Mouse (Mus musculus) forebrain, embryonic 11.5 days (tissue): Measurements from ENCODE around the gene S100z. TPM values are rescaled to one million over a fixed set of nuclear protein-coding genes. Genes with fewer than 3 reads are reported as not detected.

ENCODE experiments used
- ATAC-seq: fragments of 200-750 bp; cut with Nextera tagmentation; replicated peaks from 2 replicates; pipeline ENCODE4 v1.8.0; 2017; ENCODE audit warnings: moderate TSS enrichment; ENCODE audit not compliant: low FRiP score
- DNase-seq: peaks from one replicate; pipeline ENCODE4 v3.0.0-alpha.2; 2017; ENCODE audit warnings: low spot score
- H3K27ac ChIP-seq: fragments of 300-500 bp; sonication (generic); 2 replicates; pipeline ENCODE4 v1.5.1; 2014; ENCODE audit warnings: low read depth, low read length
- H3K27me3 ChIP-seq: fragments of 300-500 bp; sonication (generic); 2 replicates; pipeline ENCODE4 v1.6.1; 2014; ENCODE audit warnings: mild to moderate bottlenecking, low read length, mixed read lengths; ENCODE audit not compliant: control insufficient read depth, insufficient read depth
- H3K36me3 ChIP-seq: fragments of 300-500 bp; sonication (generic); 2 replicates; pipeline ENCODE4 v1.6.1; 2014; ENCODE audit warnings: mild to moderate bottlenecking, low read length, moderate library complexity, mixed read lengths; ENCODE audit not compliant: control insufficient read depth, insufficient read depth
- H3K4me1 ChIP-seq: fragments of 300-500 bp; sonication (generic); replicated peaks from 2 replicates; pipeline ENCODE4 v1.6.1; 2014; ENCODE audit warnings: low read length, mixed read lengths; ENCODE audit not compliant: control insufficient read depth, insufficient read depth
- H3K4me2 ChIP-seq: fragments of 300-500 bp; sonication (generic); 2 replicates; pipeline ENCODE4 v1.6.1; 2014; ENCODE audit warnings: low read depth, mild to moderate bottlenecking, low read length, moderate library complexity, mixed read lengths; ENCODE audit not compliant: severe bottlenecking
- H3K4me3 ChIP-seq: fragments of 300-500 bp; sonication (generic); 2 replicates; pipeline ENCODE4 v1.5.1; 2014; ENCODE audit warnings: low read depth, low read length
- H3K9ac ChIP-seq: fragments of 300-500 bp; sonication (generic); 2 replicates; pipeline ENCODE4 v1.6.1; 2014; ENCODE audit warnings: low read length
- H3K9me3 ChIP-seq: fragments of 300-500 bp; sonication (generic); 2 replicates; pipeline ENCODE4 v1.6.1; 2016; ENCODE audit warnings: low read length, mixed read lengths; ENCODE audit not compliant: control insufficient read depth
- WGBS: fragments of 180-500 bp; shearing (Covaris S2); extraction: QIAGEN DNeasy Blood & Tissue Kit; methylation state at CpG from one replicate; pipeline ENCODE4 v1.1.7; 2014; 5-methylcytosine and 5-hydroxymethylcytosine counted together
- polyA plus RNA-seq: library from polyadenylated mRNA; unstranded; fragments of >200 nt; fragmentation: Nextera tagmentation; extraction: Ambion mirVana; gene quantifications from 2 replicates; pipeline ENCODE4 v1.2.1, GENCODE M21; 2014

S100z gene
- polyA plus RNA-seq, 1 experiment from 2014 or later: 1.7 TPM

DNA sequence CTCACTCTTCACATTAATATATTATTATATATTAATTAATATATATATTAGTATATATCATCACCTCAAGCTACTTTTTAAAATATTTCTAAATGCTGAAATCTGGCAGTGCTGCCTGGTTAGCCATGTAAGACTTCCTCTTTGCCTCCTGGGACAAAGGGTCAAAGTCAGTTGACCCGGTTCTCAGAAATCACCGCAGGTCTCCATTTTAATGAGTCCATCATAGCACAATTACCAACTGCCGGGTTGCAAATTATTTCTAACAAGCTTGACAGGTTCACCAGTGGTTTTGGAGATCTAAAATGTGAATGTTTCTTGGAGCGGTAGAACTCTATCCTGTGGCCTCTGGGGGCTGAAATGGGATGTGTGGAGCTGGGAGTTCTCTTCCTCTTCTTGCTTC is 35.6 kb downstream of the S100z start:
- Histone ChIP-seq H3K27me3 (peaks cover 12% of the 10 kb centered on the region), H3K4me2 (peak overlapping the region; percentile 93; the same call in 1 of the 2 replicates), H3K4me3 (no peak overlapping the region), H3K36me3 (no peaks in the 10 kb centered on the region), H3K27ac (no peak overlapping the region), H3K9me3 (no peaks in the 10 kb centered on the region), H3K9ac (no peak overlapping the region), H3K4me1 (peaks cover 8% of the 10 kb centered on the region)
- DNase-seq: no peak
- WGBS: 13% methylated on average over 4 of the region's 4 CpGs
- no peak for ATAC-seq

DNA sequence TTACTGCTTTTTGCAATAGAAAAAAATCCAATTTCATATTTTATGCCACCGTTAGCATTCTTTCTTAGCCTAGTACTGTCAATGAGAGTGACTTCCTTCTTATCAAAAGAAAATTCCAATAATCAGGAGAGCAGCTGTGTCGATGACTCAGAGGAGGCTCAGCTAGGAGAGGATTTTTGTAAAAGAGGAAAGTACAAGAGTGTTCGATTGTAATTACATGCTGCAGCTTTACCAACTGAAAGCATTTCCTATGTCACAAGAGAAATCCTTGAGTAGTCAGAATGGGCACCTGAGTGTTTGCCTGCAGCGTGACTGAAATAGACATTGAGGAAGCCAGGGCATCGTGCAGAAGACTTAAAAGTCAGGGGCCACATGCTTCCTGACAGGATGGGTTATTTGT is 39.0 kb downstream of the S100z start:
- Histone ChIP-seq H3K27me3 (peaks cover 6% of the 10 kb centered on the region), H3K36me3 (no peaks in the 10 kb centered on the region), H3K4me1 (peaks cover 8% of the 10 kb centered on the region), H3K4me3 (no peak overlapping the region), H3K4me2 (no peak overlapping the region), H3K9me3 (no peaks in the 10 kb centered on the region), H3K27ac (no peak overlapping the region), H3K9ac (no peak overlapping the region)
- ATAC-seq (no peak), DNase-seq (no peak)
- WGBS: 90% methylated on average over 5 of the region's 5 CpGs

DNA sequence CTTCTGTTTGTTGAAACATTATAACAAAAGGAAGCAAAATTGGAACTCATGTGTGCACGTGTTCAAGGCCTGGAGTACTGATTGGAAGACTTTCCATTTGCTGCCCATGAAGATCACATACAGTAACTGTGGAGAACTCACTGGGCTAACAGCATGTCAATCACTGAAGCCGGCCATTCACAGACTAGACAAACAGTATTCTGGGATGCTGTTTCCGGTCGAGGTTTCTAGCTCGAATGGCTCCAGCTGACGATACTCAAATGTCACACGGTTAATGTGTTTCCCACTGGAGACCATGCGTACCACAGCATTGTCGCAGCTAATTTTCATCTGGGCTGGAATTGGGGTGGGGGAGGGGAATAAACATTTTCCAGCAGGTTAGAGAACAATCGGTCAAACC is 46.8 kb downstream of the S100z start:
- Histone ChIP-seq H3K9me3 (no peaks in the 10 kb centered on the region), H3K4me2 (no peak overlapping the region), H3K9ac (no peak overlapping the region), H3K27me3 (no peaks in the 10 kb centered on the region), H3K36me3 (no peaks in the 10 kb centered on the region), H3K4me1 (no peaks in the 10 kb centered on the region), H3K4me3 (no peak overlapping the region), H3K27ac (no peak overlapping the region)
- 88% methylated on average over 10 of the region's 10 CpGs for WGBS
- ATAC-seq (no peak), DNase-seq (peak; percentile 10)

DNA sequence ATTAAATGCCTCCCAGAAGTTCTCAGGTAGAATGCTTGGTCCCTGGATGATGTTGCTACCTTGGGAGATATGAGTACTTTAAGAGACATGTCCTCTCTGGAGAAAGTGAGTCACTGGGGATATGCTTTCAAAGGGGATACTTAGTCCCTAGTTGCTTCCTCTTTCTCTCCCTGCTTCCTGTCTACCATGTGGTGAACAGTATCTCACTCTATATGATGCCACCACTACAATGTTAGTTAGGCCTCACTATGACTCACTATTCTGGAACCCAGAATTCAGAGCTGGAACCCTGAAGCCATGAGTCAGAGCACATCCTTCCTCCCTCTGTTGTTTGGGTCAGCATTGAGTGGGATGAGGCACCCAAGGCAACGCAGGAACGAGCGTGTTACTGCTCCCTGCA is 51.0 kb downstream of the S100z start:
- no peak overlapping the region for H3K27ac ChIP-seq
- no peak overlapping the region for H3K4me2 ChIP-seq
- no peaks in the 10 kb centered on the region for H3K36me3 ChIP-seq
- no peaks in the 10 kb centered on the region for H3K27me3 ChIP-seq
- H3K4me3 ChIP-seq: no peak overlapping the region
- H3K9ac ChIP-seq: no peak overlapping the region
- ATAC-seq (no peak), DNase-seq (no peak)
- H3K9me3 ChIP-seq: no peaks in the 10 kb centered on the region
- WGBS: 98% methylated on average over 3 of the region's 3 CpGs
- peaks cover 3% of the 10 kb centered on the region; the same call in 1 of the 2 replicates for H3K4me1 ChIP-seq

Other genes starting within 250 kb of the S100z start
- gene Pde8b, start 228.4 kb downstream of the S100z start, polyA plus RNA-seq: 1.7 and 2.3 TPM in 2 replicates
- 63.9 and 64.5 TPM in 2 replicates for gene Zbed3, start 155.1 kb downstream of the S100z start, polyA plus RNA-seq
- gene Aggf1, start 103.4 kb downstream of the S100z start, polyA plus RNA-seq: 51.6 and 54.4 TPM in 2 replicates
- 0.17 and 0.25 TPM in 2 replicates for gene Crhbp, start 33.8 kb downstream of the S100z start, polyA plus RNA-seq
- 0.12 TPM in 1 of 2 replicates, not detected in the other for gene F2rl1, start 46.5 kb upstream of the S100z start, polyA plus RNA-seq
- 121 and 122 TPM in 2 replicates for gene F2r, start 139.8 kb upstream of the S100z start, polyA plus RNA-seq
- gene F2rl2, start 218.1 kb upstream of the S100z start, polyA plus RNA-seq: 2.3 and 3.1 TPM in 2 replicates